Mouse (Mus musculus): ENCODE results near the gene Trir.

Trir gene

DNA sequence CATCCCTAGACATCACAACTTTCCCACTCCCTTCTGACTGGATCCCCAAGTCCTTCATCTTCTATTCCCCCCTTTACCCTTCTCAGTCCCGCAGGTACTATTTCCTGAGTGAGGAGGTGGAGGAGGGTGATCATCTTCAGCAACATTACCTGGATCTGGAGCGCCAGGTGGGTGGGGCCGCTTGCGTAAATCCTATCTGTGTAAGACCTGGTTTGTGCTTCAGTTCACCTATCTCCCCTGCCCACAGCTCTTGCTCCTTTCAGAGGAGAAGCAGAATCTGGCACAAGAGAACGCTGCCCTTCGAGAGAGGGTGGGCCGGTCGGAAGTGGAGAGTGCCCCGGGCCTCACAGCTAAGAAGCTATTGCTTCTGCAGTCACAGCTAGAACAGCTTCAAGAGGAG lies 32.2 kb upstream of the Trir start:
- no peak for DNase-seq (ENCODE audit: low read depth, low spot score)

DNA sequence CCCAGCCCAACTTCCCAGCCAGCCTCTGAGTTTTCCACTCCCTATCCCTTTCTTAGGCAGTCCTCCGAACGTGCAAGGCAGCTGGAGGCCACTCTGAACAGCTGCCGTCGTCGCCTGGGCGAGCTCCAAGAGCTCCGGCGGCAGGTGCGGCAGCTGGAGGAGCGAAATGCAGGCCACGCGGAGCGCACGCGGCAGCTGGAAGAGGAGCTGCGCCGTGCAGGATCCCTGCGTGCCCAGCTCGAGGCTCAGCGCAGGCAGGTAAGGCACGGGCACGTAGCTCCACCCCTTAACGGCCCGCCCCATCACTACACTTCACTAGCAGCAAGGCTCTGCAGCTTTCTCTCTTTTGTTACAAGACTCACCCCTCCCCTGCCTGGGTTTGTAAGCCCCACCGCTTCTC lies 30.9 kb upstream of the Trir start:
- DNase-seq (ENCODE audit: low read depth, low spot score): peak; percentile 71

DNA sequence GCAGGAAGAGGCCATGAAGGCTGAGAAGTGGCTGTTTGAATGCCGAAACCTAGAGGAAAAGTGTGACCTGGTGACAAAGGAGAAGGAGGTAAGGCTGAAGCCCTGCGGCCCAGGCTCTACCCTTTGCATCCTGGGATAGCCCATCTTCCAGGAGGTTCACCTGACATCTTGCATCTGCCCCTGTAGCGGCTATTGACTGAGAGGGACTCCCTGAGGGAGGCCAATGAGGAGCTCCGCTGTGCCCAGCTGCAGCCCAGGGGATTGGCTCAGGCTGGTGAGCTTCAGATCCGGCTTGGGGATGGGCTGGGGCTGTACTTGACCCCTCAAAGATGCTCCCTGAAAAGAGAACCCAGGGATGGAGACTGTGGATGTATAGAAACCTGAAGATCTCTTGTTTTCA lies 29.6 kb upstream of the Trir start:
- no peak for DNase-seq (ENCODE audit: low read depth, low spot score)

DNA sequence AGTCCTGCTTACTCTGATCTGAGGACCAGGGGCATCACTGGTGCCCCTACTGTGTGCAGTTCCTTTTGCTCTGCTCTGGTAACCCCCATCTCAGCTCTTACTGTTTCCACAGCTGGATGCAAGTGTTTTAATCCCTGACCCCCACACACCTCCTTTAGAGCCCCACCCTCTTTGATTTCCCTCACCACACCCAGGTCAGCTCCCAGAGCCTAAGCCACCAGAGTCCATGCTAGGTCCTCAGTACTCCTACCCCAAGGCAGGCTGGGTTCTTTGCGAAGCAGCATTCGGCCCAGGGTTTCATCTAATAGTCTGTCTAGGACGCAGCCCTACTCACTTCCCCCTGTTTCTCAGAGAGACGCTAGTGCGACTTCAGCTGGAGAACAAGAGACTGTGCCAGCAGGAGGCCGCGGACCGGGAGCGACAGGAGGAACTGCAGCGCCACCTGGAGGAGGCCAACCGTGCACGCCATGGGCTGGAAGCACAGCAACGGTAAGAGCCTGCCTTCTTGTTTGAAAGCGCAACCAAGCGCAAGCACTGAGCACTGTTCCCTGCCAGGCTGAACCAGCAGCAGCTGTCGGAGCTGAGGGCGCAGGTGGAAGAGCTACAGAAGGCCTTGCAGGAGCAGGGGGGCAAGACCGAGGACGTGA lies 28.9 kb upstream of the Trir start:
- peak; percentile 98 for DNase-seq (ENCODE audit: low read depth, low spot score)

DNA sequence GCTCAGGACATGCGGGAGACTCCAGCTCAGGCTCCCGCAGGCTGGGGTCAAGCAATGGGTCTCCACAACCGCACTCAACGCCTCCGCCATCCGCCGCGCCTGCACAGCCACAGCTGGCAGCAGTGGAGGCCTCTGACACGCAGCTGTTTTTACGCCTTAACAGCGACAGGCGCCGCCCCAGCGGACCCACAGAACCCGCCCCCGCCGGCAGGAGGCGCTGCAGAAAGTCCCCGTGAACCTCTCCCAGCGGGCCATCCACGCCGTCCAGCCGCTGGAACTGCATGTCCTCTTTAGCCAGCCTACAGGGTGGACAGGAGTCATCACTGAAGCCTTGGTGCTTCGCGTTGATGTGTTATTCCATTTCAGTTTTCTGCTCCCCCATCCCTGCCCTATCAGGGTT lies 18.9 kb upstream of the Trir start:
- DNase-seq (ENCODE audit: low read depth, low spot score): peak; percentile 79

DNA sequence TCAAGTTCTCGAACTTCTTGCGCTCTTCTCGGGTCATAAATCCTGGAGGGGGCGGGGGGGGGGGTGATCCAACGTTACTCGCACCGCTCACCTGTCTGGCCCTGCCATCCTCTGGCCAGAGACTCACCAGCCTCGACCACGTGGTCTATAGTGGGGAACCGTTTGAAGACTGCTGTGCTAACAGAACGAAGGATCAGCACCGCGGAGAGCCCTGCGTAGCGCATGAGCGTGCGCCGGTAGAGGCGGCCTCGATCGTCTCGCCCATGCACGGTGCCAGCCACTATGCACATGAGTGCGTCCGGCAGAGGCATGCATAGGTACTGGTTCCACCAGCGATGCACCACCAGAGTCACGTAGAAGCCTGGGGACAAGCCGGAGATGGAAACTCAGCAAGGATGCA lies 15.4 kb upstream of the Trir start:
- peak; percentile 71 for DNase-seq (ENCODE audit: low read depth, low spot score)

DNA sequence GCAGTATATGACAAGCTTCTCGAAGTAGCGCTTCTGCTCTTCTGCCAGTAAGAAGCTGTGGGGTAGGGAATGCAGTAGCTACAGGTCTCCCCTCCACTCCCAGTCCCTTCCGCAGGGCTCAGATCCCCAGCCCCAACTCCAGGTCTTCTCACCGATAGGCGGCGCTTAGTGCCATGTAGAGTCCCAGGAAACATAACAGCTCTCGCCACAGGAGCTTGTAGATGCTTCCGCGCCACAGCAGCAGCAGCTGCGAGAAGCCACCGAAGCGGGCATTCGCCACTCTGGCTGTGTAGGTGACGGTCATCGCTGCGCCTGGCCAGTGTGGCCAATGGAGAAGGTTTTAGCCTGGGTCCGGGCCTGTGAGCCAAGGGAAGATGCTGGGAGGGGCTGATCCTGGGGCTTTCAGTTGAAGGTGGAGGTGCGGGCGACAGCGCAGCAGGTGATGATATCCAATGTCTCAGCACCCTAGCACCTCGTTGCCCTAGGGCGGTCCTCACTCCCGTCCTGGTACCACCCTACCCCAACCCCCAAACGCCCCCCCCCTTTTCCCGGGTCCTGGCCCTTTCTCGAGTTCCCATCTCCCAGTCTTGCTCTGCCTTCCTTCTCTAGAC lies 13.3 kb upstream of the Trir start:
- DNase-seq (ENCODE audit: low read depth, low spot score): peak; percentile 97

DNA sequence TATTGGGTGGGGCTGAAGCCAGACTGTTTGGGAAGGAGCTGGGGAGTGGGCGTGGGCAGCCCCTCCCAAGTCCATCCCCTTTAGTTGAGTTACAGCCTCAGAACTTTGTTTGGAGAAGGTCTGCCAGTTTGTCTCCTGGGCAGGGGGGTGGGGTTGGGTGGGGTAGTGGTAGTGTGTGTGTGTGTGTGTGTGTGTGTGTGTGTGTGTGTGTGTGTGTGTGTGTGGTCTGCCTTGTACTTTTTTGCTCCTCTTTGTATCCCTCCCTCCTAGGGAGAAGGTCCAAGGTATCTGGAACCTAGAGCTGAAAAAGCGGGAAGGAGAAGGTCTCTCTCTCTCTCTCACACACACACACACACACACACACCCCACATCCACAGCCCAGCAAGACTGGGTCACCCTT lies 12.2 kb upstream of the Trir start, which contains the start of gene Best2:
Best2 (minus strand) TSS at position 101 of the 400 bp plus-strand sequence.
- no peak for DNase-seq (ENCODE audit: low read depth, low spot score)

DNA sequence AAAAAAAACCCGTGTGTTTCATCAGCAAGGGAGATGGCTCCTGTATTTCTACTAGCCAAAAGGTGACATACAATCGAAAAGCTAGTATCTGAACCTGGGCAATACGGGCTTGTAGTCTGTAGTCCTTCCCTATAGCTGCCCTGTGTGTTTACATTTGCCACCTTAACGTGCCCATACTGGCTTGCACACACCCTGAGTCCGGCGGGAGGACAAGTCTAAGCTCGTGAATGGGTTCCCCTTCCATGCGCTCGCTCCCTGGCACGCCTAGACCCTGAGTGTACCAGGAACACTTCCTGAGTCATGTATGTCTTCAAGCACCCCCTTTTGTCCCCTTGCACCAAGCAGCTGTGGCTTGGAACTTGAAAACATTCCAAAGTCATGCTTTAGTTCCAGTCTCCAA lies 9.9 kb upstream of the Trir start:
- no peak for DNase-seq (ENCODE audit: low read depth, low spot score)

DNA sequence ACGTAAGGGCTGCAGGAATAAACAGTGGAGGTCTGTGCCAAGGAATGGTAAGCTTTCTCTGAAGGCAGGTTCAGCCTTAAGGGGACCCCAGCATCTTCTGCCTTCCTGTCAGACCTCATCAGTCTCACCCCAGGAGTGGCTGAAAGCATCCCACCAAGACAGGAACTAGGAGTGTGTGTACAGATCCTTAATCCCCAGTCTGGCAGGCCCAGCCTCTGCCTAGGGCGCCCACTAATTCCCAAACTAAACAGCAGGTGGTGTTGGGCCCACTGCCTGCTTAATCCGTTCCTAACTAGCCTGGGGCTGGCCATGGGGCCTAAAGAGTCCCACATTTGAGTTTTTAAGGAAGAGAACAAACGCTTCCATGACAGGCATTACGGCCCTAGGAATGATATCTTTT lies 9.4 kb upstream of the Trir start:
- DNase-seq (ENCODE audit: low read depth, low spot score): no peak

DNA sequence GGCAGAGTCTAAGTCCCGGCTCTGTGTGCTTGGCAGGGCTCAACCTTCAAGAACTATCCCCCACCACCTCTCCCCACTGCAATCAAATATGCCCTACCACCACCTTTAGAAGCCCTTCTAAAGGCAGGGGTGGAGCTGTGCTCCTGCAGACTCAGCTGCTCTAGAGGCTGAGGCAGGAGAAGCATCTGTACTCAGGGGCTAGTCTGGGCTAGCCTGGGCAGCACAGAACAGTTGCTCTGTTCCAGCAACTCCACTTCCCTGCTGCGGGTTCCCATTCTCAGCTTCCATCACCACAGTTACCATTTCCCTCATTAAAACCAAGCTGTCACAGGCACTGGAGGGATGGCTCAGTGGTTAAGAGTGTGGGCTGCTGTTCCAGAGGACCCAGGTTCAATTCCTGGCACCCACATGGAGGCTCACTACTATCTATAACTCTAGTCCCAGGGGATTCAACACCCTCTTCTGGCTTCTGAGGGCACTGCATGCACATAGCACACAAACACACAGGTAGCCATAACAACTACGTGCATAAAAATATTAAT lies 5.0 kb upstream of the Trir start:
- peak; percentile 65 for DNase-seq (ENCODE audit: low read depth, low spot score)

DNA sequence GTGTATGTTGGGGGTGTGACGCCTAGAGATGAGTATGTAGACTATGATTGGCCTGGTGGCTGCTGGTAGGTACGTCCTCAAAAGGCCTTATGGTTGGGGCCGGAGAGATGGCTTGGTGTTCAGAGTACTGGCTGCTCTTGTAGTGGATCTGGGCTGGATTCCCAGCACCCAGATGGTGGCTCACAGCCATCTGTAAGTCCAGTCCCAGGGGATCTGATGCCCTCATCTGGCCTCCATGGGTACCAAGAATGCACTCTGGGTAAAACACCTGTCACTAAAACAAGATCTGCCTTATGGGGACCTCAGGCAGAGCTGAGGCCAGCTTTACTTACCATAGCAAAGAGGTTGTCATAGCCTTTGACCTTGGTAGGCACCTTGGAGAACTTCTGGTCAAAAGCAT lies 2.8 kb upstream of the Trir start:
- no peak for DNase-seq (ENCODE audit: low read depth, low spot score)

DNA sequence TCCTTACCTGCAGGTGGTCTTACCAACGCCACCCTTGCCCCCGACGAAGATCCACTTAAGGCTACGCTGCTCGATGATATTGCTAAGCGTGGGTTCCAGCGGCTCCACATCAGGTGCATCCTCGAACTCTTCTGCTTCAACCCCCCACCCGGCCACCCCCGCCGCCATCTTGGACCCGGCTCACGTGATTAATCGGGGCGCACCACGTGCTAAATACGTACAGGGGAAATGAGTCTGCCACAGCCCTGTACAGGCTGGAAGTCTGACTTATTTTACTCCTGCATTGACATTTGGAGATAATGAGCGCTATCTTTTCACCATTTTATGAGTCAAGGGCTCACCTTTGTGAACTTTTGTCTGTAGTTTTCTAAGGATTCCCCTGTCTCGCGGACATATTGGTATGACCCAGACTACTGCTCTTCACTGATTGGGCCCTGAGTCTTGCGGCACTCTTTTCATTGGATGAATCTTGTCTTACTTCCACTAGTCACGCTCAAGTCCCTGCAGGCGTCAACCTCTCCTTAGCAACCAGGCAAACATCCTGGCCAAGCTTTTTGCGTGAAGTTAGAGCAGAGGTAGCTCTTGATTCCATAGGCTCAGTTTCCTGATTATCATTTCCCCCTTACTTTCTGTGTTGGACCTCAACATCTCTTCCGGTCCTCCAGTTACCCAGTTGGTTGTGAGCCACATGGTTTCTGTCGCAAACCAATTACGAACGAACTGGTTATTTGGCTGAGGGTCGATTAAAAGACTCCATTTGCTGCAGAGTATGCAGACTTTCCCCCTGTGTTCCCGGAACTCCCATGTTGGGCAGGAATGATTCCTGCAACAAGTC lies 1.3 kb upstream of the Trir start, which contains the start of gene Asna1:
Asna1 (minus strand) TSS at position 184 of the 835 bp plus-strand sequence.
- peak; percentile 99 for DNase-seq (ENCODE audit: low read depth, low spot score)

DNA sequence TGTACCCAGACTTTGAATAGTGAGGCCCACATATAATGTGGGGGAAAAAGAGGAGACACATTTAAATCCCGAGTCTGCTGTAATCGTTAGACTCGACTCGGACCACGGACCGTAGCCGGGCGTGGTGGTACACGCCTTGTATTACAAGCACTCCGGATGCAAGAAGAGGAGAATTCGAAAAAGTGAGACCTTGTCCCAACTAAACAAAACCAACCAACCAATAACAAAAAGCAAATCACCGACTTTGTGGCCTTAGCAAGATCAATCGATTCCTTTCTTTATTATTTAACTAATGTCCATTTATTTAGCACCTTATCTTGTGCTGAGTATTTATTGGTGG lies 863 bp downstream of the Trir start:
- DNase-seq (ENCODE audit: low read depth, low spot score): no peak

DNA sequence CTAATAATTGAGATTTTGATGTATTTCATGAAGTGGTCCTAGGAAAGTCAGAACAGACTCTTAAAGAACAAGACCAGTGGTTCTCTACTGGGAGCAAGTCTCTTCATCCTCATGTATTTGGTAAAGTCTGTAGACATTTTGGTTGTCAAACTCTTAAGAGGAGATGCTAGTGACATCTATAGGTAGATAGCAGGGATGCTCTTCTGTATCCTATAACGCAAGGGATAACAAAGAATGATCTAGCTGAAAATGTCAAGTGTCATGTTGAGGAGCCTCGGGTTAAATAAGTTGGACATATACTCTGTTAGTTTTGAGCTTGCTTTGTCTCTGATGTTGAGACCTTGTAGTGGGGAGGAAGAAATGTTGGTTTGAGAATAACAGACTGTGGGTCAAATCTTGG lies 1.3 kb downstream of the Trir start:
- no peak for DNase-seq (ENCODE audit: low read depth, low spot score)

DNA sequence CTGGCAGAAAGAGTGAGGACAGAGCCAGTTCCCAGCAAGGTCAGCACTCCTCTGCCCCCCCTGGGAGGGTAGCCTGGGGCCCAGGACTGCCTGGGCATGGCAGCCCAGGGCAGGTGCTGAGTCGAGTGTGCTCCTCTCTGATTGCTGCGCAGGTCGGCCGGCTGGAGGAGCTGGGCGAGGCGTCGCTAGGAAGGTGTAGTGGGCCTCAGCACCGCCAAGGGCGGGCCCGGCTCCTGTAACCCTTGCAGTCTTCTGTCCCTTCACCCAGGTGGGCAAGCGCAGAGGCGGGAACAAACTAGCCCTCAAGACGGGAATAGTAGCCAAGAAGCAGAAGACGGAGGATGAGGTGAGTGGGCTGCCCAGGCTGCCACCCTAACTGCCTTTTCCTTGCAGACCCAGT lies 2.6 kb downstream of the Trir start:
- no peak for DNase-seq (ENCODE audit: low read depth, low spot score)

DNA sequence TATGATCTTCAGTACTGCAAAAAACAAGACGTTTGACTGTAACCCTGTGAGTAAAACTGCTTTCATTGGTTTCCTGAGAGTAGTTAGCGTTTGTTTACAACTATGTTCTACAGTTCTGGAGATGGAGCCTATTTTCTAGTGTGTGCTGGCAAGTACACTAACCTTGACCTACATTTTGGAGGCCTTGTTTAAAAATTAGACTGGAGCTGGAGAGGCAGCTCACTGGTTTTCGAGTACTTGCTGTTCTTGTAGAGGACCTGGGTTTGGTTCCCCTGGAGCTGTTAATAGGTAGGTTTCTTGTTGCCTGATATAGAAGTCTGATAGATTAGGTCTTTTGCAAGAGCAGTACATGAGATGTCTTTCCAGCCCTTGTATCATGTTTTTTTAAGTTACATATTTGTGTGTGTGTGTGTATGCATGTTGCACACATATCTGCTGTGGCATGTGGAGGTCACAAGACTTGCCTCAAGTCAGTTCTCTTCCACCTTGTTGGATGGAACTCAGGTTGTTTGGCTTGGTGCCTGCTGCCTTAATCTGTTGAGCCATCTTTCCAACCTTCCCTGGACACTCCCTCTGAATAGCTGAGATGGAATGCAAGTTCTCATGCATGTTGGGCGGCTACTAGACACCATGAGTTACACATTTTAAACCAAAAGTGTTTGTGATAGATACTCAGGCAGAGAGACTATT lies 6.1 kb downstream of the Trir start:
- DNase-seq (ENCODE audit: low read depth, low spot score): no peak

DNA sequence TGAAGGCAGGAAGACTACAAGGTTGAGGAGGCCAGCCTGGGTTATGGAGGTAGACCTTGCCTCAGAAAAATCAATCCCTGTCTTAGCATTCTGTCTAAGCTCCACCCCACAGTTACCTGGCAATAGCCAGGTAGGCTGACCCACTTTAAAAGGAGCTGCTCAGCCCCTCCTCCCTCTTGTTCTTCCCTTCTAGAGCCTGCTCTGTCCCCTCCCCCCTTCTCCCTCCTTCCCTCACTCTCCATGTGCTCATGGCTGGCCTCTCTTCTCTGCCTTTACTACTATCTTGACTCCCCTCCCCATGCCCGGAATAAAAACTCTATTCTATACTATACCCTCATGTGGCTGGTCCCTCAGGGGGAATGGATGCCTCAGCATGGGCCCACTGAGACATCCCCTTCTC lies 7.2 kb downstream of the Trir start:
- DNase-seq (ENCODE audit: low read depth, low spot score): peak; percentile 72

DNA sequence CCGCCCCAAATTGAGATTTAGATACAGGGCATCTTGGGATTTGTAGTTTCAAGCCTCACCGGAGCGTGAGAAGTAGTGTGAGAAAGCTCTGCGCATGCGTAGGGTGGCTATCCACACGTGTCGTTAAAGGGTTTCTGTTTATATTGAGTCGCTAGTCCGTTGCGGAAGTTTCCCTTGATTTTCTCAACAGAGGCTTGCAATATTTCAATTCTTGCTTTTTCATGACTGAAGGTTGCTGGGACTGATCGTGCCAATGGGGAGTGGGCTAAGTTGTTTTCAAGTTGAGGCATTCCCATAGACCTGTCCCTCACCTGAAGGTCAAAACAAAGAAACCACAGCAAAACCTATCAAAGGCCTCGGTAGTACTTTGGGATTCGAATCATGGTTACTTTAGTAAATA lies 8.1 kb downstream of the Trir start:
- DNase-seq (ENCODE audit: low read depth, low spot score): peak; percentile 98

DNA sequence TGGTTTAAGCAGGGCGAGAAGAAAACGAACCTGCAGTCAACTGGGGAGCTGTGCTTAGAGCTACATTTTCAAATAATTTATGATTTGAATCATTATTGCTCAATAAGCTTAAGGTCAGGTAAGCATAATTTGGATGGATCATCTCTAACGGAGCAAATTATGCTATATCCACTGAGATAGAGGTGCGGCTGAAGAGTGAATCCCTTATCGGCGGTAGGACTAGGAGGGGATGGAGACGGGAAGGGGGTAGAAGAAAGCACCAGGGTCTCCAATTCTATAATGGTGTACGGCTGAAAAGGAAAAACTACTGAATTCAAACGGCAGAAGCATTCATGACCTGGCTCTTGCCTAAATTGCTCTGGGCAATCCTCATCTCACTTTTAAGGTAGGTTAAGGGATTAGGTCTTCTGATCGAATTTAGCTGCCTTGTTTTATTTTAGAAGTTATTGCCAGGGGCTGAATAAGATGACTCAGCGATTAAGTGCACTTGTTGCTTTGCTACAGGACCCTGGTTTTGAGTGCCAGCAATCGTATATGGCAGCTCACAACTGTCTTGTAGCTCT lies 8.6 kb downstream of the Trir start:
- DNase-seq (ENCODE audit: low read depth, low spot score): no peak

DNA sequence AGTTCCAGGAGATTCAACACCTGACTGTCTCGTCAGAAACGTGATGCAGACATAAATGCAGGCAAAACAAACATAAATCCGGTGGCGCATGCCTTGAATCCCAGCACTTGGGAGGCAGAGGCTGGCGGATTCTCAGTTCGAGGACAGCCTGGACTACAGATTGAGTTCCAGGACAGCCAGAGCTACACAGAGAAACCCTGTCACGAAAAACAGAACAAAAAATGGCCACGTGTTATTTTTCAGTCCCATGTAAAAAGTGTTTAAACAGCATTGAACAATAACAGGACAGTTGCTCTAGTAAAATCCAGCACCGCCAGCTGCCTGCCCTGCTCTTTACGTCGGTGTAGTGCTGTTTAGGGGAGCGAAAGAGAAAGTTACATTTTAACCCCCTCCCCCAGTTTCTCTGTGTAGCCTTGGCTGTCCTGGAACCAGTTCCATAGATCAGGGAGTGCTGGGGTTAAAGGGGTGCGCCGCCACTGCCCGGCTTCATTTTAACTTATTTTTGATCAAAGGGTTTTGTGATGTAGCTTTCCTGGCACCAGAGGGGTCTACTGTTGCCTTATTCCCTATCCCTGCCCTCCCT lies 9.2 kb downstream of the Trir start:
- DNase-seq (ENCODE audit: low read depth, low spot score): peak; percentile 42

Measured in ES-CJ7 (cell line).